Mouse (Mus musculus) midbrain, embryonic 12.5 days (tissue): Measurements from ENCODE around the gene Rnase11. TPM values are rescaled to one million over a fixed set of nuclear protein-coding genes. Genes with fewer than 3 reads are reported as not detected.
"Not testable (repeated sequence)": the region's sequence is repeated elsewhere in the genome, so short reads cannot be mapped to it uniquely, and the experiment has no call there.

Experiments used
- ATAC-seq: fragments of 200-750 bp; cut with Nextera tagmentation; 2 replicates; pipeline ENCODE4 v1.8.0; 2017; ENCODE audit warnings: low read depth, moderate TSS enrichment, moderate library complexity; ENCODE audit not compliant: low FRiP score
- H3K27ac ChIP-seq: fragments of 300-500 bp; sonication (generic); replicated peaks from 2 replicates; pipeline ENCODE4 v1.5.1; 2016; ENCODE audit warnings: mild to moderate bottlenecking
- H3K27me3 ChIP-seq: fragments of 300-500 bp; sonication (generic); 2 replicates; pipeline ENCODE4 v1.6.1; 2016; ENCODE audit warnings: mild to moderate bottlenecking
- H3K36me3 ChIP-seq: fragments of 300-500 bp; sonication (generic); 2 replicates; pipeline ENCODE4 v1.6.1; 2016
- H3K4me1 ChIP-seq: fragments of 300-500 bp; sonication (generic); 2 replicates; pipeline ENCODE4 v1.6.1; 2016
- H3K4me2 ChIP-seq: fragments of 300-500 bp; sonication (generic); replicated peaks from 2 replicates; pipeline ENCODE4 v1.6.1; 2016; ENCODE audit warnings: mild to moderate bottlenecking, moderate library complexity
- H3K4me3 ChIP-seq: fragments of 300-500 bp; sonication (generic); 2 replicates; pipeline ENCODE4 v1.5.1; 2016; ENCODE audit warnings: mild to moderate bottlenecking
- H3K9ac ChIP-seq: fragments of 300-500 bp; sonication (generic); replicated peaks from 2 replicates; pipeline ENCODE4 v1.6.1; 2016; ENCODE audit warnings: mild to moderate bottlenecking, moderate library complexity
- H3K9me3 ChIP-seq: fragments of 300-500 bp; sonication (generic); 2 replicates; pipeline ENCODE4 v1.6.1; 2016; ENCODE audit warnings: mild to moderate bottlenecking
- whole genome bisulfite sequencing: fragments of 180-500 bp; shearing (Covaris S2); methylation state at CpG from one replicate; pipeline ENCODE4 v1.1.7; 2016; 5-methylcytosine and 5-hydroxymethylcytosine counted together
- polyA plus RNA-seq: library from polyadenylated mRNA; unstranded; fragments of >200 nt; fragmentation: Nextera tagmentation; extraction: Ambion mirVana; gene quantifications from 2 replicates; pipeline ENCODE4 v1.2.1, GENCODE M21; 2016

Gene Rnase11
- polyA plus RNA-seq = not detected in 2 replicates

- H3K27me3 ChIP-seq = peaks cover 4% of the 10 kb centered on the region; the same call in 1 of the 2 replicates
- H3K4me1 ChIP-seq = peaks cover 12% of the 10 kb centered on the region; the same call in 1 of the 2 replicates
- H3K4me3 ChIP-seq = no peak within 1 kb of the TSS
- H3K36me3 ChIP-seq = no peaks in the 10 kb centered on the region
- WGBS = 93% methylated on average over 2 of the region's 2 CpGs
- no peak within 1 kb of the TSS for H3K4me2 ChIP-seq
- ATAC-seq = no peak
- H3K27ac ChIP-seq = no peak within 1 kb of the TSS
- H3K9me3 ChIP-seq = no peaks in the 10 kb centered on the region
- no peak within 1 kb of the TSS for H3K9ac ChIP-seq
Observed at GRCm38 (mm10) chr14:51050063-51050462, at the start of gene Rnase11. TSS of gene Rnase11 (minus strand) at chr14:51050163.

DNA sequence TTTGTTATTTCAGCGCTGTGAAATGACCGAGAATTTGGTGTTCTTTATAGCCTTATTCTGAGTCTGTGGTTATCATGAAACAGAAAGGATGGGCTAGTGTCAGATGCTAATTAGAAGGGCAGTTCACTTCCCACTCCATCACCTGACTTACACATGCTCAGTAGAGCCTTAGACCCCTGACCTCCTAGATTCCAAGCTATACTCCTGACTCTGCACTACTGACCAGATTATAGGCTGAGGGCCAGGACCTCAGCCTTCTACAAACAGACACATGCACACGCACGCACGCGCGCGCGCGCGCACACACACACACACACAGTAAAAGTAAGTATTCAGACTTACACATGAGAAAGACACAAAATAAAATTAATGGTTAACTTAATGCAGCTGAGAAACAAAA, 49.0 kb upstream of the Rnase11 start:
- Histone ChIP-seq H3K9ac (no peak overlapping the region), H3K27me3 (no peaks in the 10 kb centered on the region), H3K36me3 (no peaks in the 10 kb centered on the region), H3K4me3 (no peak overlapping the region), H3K4me1 (no peaks in the 10 kb centered on the region), H3K4me2 (no peak overlapping the region), H3K9me3 (no peaks in the 10 kb centered on the region), H3K27ac (no peak overlapping the region)
- 95% methylated on average over 11 of the region's 11 CpGs for WGBS
- ATAC-seq = no peak

GRCm38 (mm10) chr14:51098300-51098699, 48.3 kb upstream of the Rnase11 start:
- not testable (repeated sequence) for H3K27ac ChIP-seq, H3K9ac ChIP-seq, H3K27me3 ChIP-seq, H3K4me3 ChIP-seq, H3K4me2 ChIP-seq, H3K36me3 ChIP-seq, H3K4me1 ChIP-seq, H3K9me3 ChIP-seq
- WGBS = 54% methylated on average over 1 of the region's 1 CpGs
- peak; percentile 45 for ATAC-seq

GRCm38 (mm10) chr14:51095736-51096524, 46.0 kb upstream of the Rnase11 start:
- no peak overlapping the region for H3K27ac ChIP-seq
- H3K4me2 ChIP-seq = no peak overlapping the region
- 74% methylated on average over 9 of the region's 9 CpGs for WGBS
- H3K9me3 ChIP-seq = no peaks in the 10 kb centered on the region
- peaks cover 15% of the 10 kb centered on the region for H3K27me3 ChIP-seq
- no peak overlapping the region for H3K9ac ChIP-seq
- no peak for ATAC-seq
- no peak overlapping the region for H3K4me3 ChIP-seq
- H3K4me1 ChIP-seq = no peaks in the 10 kb centered on the region
- H3K36me3 ChIP-seq = no peaks in the 10 kb centered on the region

- Histone ChIP-seq H3K4me3 (no peak overlapping the region), H3K4me2 (no peak overlapping the region), H3K9ac (no peak overlapping the region), H3K9me3 (no peaks in the 10 kb centered on the region), H3K4me1 (no peaks in the 10 kb centered on the region), H3K27me3 (peaks cover 17% of the 10 kb centered on the region), H3K27ac (no peak overlapping the region), H3K36me3 (no peaks in the 10 kb centered on the region)
- no peak for ATAC-seq
- 76% methylated on average over 9 of the region's 9 CpGs for WGBS
Observed at GRCm38 (mm10) chr14:51094921-51095320, 45.0 kb upstream of the Rnase11 start.

DNA sequence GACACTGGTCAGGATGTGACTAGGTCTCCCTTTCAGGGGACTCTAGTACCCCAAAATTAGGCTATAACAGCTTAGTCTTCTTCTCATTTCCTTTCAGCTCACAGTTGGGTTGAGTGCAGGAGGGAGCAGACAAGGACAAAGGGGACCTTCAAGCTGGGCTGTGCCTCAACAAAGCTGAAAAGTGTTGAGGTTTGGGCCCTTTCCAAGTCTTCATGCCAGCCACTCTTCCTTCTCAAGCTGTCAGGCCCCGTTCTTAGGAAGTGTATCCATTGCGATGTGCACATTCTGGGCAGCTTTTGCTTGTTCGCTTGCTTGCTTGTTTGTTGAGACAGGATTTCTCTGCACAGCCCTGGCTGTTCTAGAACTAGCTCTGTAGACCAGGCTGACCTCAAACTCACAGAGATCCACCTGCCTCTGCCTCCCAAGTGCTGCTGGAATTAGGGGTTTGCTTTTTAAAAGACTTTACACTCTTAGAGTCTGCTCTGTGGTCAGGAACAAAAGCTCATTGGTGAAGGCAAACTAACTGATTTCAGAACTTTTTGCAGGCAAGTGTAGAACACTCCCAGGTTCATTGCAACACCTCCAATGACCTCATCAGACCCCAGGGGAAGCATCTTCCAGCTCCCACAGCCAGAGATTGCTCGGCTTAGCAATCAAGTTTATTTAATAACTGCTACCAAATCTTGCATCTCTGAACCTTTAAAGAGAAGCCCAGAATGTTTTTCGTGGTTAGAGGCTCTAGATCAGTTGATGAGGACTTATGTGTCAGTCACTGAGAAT, 44.3 kb upstream of the Rnase11 start:
- no peak overlapping the region for H3K4me3 ChIP-seq
- H3K4me1 ChIP-seq = no peaks in the 10 kb centered on the region
- H3K36me3 ChIP-seq = no peaks in the 10 kb centered on the region
- WGBS = 86% methylated on average over 5 of the region's 5 CpGs
- no peak overlapping the region for H3K9ac ChIP-seq
- peaks cover 17% of the 10 kb centered on the region for H3K27me3 ChIP-seq
- no peak for ATAC-seq
- no peak overlapping the region for H3K4me2 ChIP-seq
- no peaks in the 10 kb centered on the region for H3K9me3 ChIP-seq
- no peak overlapping the region for H3K27ac ChIP-seq

DNA sequence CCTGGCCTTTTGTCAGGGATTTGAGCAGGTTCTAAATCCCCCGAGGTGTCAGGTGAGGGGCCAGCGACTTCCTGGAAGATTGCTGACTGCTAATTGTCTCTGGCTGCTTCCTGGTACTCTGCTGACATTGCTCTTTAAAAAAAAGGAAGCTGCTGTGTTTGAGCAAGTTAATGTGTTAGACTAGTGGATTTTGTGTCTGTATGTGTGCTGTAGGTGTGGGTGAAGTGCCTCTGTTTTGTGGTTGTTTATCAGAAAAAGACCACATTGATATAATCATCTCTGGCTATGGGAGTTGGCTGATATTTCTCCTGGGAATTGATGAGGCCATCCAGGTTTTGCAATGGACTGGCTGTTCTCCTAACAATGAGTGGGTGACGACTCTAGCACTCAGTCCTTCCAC, 43.5 kb upstream of the Rnase11 start:
- no peaks in the 10 kb centered on the region for H3K9me3 ChIP-seq
- no peak overlapping the region for H3K4me2 ChIP-seq
- H3K4me1 ChIP-seq = 0 out of 2 replicates have a peak, but pooled peaks cover 6% of the 10 kb centered on the region
- no peak for ATAC-seq
- H3K9ac ChIP-seq = no peak overlapping the region
- no peak overlapping the region for H3K27ac ChIP-seq
- peaks cover 17% of the 10 kb centered on the region for H3K27me3 ChIP-seq
- H3K4me3 ChIP-seq = no peak overlapping the region
- no peaks in the 10 kb centered on the region for H3K36me3 ChIP-seq
- WGBS = 33% methylated on average over 3 of the region's 3 CpGs

GRCm38 (mm10) chr14:51092073-51092620, 42.2 kb upstream of the Rnase11 start:
- 0 out of 2 replicates have a peak, but pooled peaks cover 10% of the 10 kb centered on the region for H3K4me1 ChIP-seq
- H3K36me3 ChIP-seq = no peaks in the 10 kb centered on the region
- ATAC-seq = no peak
- H3K9ac ChIP-seq = no peak overlapping the region
- no peaks in the 10 kb centered on the region for H3K9me3 ChIP-seq
- peaks cover 17% of the 10 kb centered on the region for H3K27me3 ChIP-seq
- no peak overlapping the region for H3K4me2 ChIP-seq
- WGBS = 54% methylated on average over 8 of the region's 8 CpGs
- H3K4me3 ChIP-seq = no peak overlapping the region
- H3K27ac ChIP-seq = no peak overlapping the region

DNA sequence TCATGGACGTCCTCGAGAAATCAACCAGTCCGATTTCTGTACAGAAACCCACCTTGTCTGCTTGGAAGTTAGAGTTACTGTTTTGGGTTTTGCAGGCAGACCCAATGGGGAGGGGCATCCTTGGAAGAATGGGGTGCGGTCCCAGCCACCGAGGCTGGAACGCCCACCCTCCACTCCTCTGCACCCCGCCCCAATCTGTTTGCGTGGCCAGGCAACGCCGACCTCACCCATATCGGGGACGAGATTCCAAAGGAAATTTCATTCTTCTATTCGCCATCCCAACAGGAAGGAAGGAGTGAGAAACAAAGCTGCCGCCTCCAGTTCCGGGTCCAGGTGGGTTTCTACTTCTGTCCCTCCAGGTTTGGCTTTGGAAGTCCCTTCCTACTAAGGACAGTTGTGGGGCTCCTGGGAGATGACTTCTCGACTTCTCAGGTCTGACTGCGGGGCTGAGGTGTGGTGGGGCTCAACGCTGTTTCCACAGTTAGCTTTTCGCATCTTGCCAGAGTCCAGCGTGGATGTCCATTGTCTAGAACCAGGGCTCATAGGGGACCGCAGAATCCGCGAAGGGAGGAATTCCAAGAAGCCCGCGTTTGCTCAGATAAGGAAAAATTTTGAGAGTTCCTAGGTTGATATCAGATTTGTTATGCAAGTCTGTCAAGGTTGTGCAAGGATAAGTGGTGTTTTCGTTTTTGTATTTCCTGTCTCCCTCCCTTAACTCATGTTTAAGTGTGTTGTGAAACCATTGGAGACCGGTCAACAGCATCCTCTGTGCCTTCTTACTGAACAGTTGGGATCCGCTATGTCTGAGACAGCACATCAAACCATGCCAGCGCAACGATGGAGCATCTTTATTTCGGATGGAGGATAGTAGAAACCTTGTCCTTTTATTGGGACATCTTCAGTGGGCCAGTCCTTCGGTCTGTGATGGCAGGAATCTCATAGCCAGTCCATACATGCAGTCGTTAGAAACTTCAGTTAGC, 41.2 kb upstream of the Rnase11 start, which contains the start of the genes Rnase4 and Ang:
Rnase4 (plus strand) TSS at position 157 of the 980 bp plus-strand sequence.
Ang (plus strand) TSS at position 230 of the 980 bp plus-strand sequence.
- Histone ChIP-seq H3K9me3 (no peaks in the 10 kb centered on the region), H3K36me3 (no peaks in the 10 kb centered on the region), H3K4me3 (peak within 1 kb of the TSS; percentile 64), H3K27ac (peak within 1 kb of the TSS; percentile 76), H3K27me3 (peaks cover 22% of the 10 kb centered on the region), H3K9ac (peak within 1 kb of the TSS; percentile 53), H3K4me2 (peak within 1 kb of the TSS; percentile 75), H3K4me1 (0 out of 2 replicates have a peak, but pooled peaks cover 10% of the 10 kb centered on the region)
- 9% methylated on average over 33 of the region's 33 CpGs for WGBS
- ATAC-seq = peak; percentile 27; the same call in 1 of the 2 replicates

DNA sequence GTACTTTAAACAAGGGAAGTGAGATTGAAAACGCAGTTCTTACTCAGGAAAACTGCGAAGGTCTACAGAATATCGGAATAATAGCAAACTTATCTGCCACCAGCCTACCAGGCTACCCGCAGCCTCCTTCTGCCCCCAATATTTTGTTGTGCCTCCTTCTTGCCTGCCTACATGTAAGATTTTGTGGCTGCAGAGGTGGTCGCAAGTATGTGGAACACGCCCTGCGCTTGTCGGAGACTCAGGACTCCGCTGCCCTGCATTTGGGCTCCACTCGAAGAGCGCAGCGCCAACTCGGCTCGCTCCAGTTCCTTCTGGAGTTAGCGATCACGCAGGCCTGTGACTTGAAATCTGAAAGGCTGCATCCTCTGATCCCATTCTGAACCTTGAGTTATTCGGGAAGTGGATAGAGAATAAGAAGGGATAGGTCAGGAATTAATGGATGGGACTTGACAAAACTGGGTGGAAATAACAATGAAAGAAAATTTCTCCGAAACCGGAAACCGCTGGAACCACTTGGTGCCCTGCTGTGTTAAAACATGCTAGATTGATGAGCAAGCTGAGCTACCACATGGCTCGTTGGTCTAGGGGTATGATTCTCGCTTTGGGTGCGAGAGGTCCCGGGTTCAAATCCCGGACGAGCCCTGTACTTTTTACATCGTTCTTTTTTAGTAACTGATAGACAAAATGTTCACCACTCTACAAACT, 40.3 kb upstream of the Rnase11 start:
- Histone ChIP-seq H3K4me1 (0 out of 2 replicates have a peak, but pooled peaks cover 10% of the 10 kb centered on the region), H3K27ac (peak overlapping the region; percentile 76), H3K4me3 (peak overlapping the region; percentile 64), H3K36me3 (no peaks in the 10 kb centered on the region), H3K27me3 (peaks cover 26% of the 10 kb centered on the region), H3K4me2 (peak overlapping the region; percentile 75), H3K9ac (peak overlapping the region; percentile 53), H3K9me3 (no peaks in the 10 kb centered on the region)
- under 1% methylated on average over 27 of the region's 27 CpGs for WGBS
- peak; percentile 47 for ATAC-seq
